In the genomic region with DNA sequence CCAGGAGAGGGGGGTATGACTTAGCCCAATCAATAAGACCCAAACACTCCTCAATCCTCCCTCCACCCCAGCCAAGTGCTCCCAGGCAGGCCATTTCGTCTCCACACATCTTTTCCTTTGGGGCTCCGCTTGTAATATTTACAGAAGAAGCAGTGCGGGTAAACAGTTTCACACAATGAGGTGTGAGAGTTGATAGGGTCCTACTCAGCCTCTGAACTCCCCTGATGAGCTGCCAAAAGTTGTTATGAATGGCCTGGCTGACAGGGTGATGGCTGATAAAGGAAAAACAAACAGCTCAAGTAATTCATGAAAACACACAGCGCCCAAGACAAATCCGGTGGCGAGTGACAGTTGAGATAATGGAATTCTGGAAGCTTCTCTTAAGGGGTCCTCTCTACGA, we compare ENCODE assay signal across 28 mouse cellular contexts. TPM values are rescaled to one million over a fixed set of nuclear protein-coding genes. Genes with fewer than 3 reads are reported as not detected.
DNase-seq lines count a peak whose midpoint lies in the region; ATAC-seq and TF ChIP-seq lines count a peak whose summit lies in the region.
"Had no signal": no experiment of that assay in that cellular context is flagged by ENCODE, and none has a peak within 500 bp of the region (broad histone marks: within the 10 kb centered on the region; RNA-seq: fewer than 3 reads in every experiment).

No protein-coding gene starts in this region.

- H3K4me2 ChIP-seq in heart, embryonic 12.5 days = peak overlapping the region; percentile 30; the same call in 1 of the 2 replicates
- H3K4me2 ChIP-seq in hindbrain, postnatal 0 days (ENCODE audit: low read depth, low read length) = no peak overlapping the region
- H3K4me2 ChIP-seq in hindbrain, embryonic 12.5 days (replicated peaks) = no peak overlapping the region
- no peak overlapping the region for H3K4me2 ChIP-seq in midbrain, embryonic 14.5 days (ENCODE audit: low read length)
- H3K4me2 ChIP-seq: embryonic facial prominence, embryonic 15.5 days; hindbrain, embryonic 13.5 days; limb, embryonic 13.5 days; liver, embryonic 12.5 days had no signal

- H3K27ac ChIP-seq in heart, embryonic 12.5 days (ENCODE audit: poor library complexity, severe bottlenecking) = no peak overlapping the region
- no peak overlapping the region for H3K27ac ChIP-seq in hindbrain, postnatal 0 days
- no peak overlapping the region for H3K27ac ChIP-seq in hindbrain, embryonic 12.5 days
- H3K27ac ChIP-seq in midbrain, embryonic 14.5 days (replicated peaks; ENCODE audit: low read depth, low read length) = no peak overlapping the region
- H3K27ac ChIP-seq in midbrain, embryonic 10.5 days (replicated peaks) = no peak overlapping the region
- H3K27ac ChIP-seq: embryonic facial prominence, embryonic 15.5 days; hindbrain, embryonic 13.5 days; kidney, postnatal 0 days; limb, embryonic 13.5 days; liver, embryonic 12.5 days; macrophage had no signal

- no peak for DNase-seq in heart, adult 18-20 months
- peak; percentile 5 for DNase-seq in hindbrain, postnatal 0 days (ENCODE audit: low spot score)
- peak; percentile 27 for DNase-seq in midbrain, embryonic 14.5 days
- DNase-seq in midbrain, embryonic 10.5 days (ENCODE audit: low spot score) = no peak
- peak; percentile 31 to 42 for DNase-seq in lung, postnatal 4 days
- DNase-seq in adrenal gland, postnatal 14 days = no peak
- DNase-seq: adrenal gland, adult 2 months; cerebellum, adult 18-20 months; cerebellum, postnatal 14 days; gastrocnemius, postnatal 10 days; kidney, adult 2 months; layer of hippocampus, adult 9-11 months; right cerebral cortex, postnatal 25 days; spleen, adult 18-20 months; thymus, postnatal 25 days had no signal

- 0 out of 2 replicates have a peak, but pooled peaks have one; percentile 9 for ATAC-seq in heart, embryonic 12.5 days (ENCODE audit: insufficient number of reproducible peaks, low FRiP score)
- no peak for ATAC-seq in hindbrain, postnatal 0 days
- no peak for ATAC-seq in hindbrain, embryonic 12.5 days (ENCODE audit: low FRiP score)
- ATAC-seq in midbrain, embryonic 14.5 days (ENCODE audit: low FRiP score, low TSS enrichment) = no peak
- ATAC-seq: forebrain, embryonic 16.5 days; inflammation-experienced regulatory T-cells, adult 6 months; liver, embryonic 12.5 days had no signal

- peaks cover 12% of the 10 kb centered on the region for H3K4me1 ChIP-seq in heart, embryonic 12.5 days (replicated peaks)
- no peaks in the 10 kb centered on the region for H3K4me1 ChIP-seq in hindbrain, postnatal 0 days (ENCODE audit: insufficient read depth, low read length)
- H3K4me1 ChIP-seq in hindbrain, embryonic 12.5 days = no peaks in the 10 kb centered on the region
- H3K4me1 ChIP-seq in midbrain, embryonic 14.5 days (ENCODE audit: control insufficient read depth, insufficient read depth, low read length) = no peaks in the 10 kb centered on the region
- H3K4me1 ChIP-seq in midbrain, embryonic 10.5 days = peaks cover 10% of the 10 kb centered on the region
- H3K4me1 ChIP-seq: embryonic facial prominence, embryonic 15.5 days; limb, embryonic 13.5 days; liver, embryonic 12.5 days had no signal

- H3K9me3 ChIP-seq in heart, embryonic 12.5 days (replicated peaks) = no peaks in the 10 kb centered on the region
- H3K9me3 ChIP-seq in hindbrain, postnatal 0 days (ENCODE audit: low read length) = no peaks in the 10 kb centered on the region
- no peaks in the 10 kb centered on the region for H3K9me3 ChIP-seq in hindbrain, embryonic 12.5 days (replicated peaks)
- no peaks in the 10 kb centered on the region for H3K9me3 ChIP-seq in midbrain, embryonic 14.5 days (ENCODE audit: control insufficient read depth, low read length)
- H3K9me3 ChIP-seq in midbrain, embryonic 10.5 days (replicated peaks) = no peaks in the 10 kb centered on the region
- H3K9me3 ChIP-seq: embryonic facial prominence, embryonic 15.5 days; hindbrain, embryonic 13.5 days; limb, embryonic 13.5 days; liver, embryonic 12.5 days had no signal

- peaks cover 59% of the 10 kb centered on the region for H3K27me3 ChIP-seq in heart, embryonic 12.5 days (replicated peaks)
- H3K27me3 ChIP-seq in hindbrain, postnatal 0 days (ENCODE audit: insufficient read depth, low read length) = no peaks in the 10 kb centered on the region
- no peaks in the 10 kb centered on the region for H3K27me3 ChIP-seq in hindbrain, embryonic 12.5 days
- H3K27me3 ChIP-seq in midbrain, embryonic 14.5 days (ENCODE audit: control insufficient read depth, insufficient read depth, low read length) = no peaks in the 10 kb centered on the region
- no peaks in the 10 kb centered on the region for H3K27me3 ChIP-seq in midbrain, embryonic 10.5 days (ENCODE audit: low read depth, poor library complexity, severe bottlenecking)
- H3K27me3 ChIP-seq: embryonic facial prominence, embryonic 15.5 days had no signal

- TF ChIP-seq CTCF in hindbrain, postnatal 0 days (IDR thresholded peaks at IDR 0.05; ENCODE audit: low read depth) = no peak

- WGBS in heart, embryonic 12.5 days = 4% methylated on average over 7 of the region's 7 CpGs
- 36% methylated on average over 7 of the region's 7 CpGs for WGBS in hindbrain, postnatal 0 days
- 44% methylated on average over 7 of the region's 7 CpGs for WGBS in hindbrain, embryonic 12.5 days
- 54% methylated on average over 7 of the region's 7 CpGs for WGBS in midbrain, embryonic 14.5 days
- WGBS in midbrain, embryonic 10.5 days = 58% methylated on average over 7 of the region's 7 CpGs

- no peaks in the 10 kb centered on the region for H3K36me3 ChIP-seq in heart, embryonic 12.5 days
- no peaks in the 10 kb centered on the region for H3K36me3 ChIP-seq in hindbrain, postnatal 0 days (ENCODE audit: insufficient read depth, low read length)
- H3K36me3 ChIP-seq in hindbrain, embryonic 12.5 days = no peaks in the 10 kb centered on the region
- no peaks in the 10 kb centered on the region for H3K36me3 ChIP-seq in midbrain, embryonic 14.5 days (ENCODE audit: control insufficient read depth, insufficient read depth, low read length)
- H3K36me3 ChIP-seq in midbrain, embryonic 10.5 days = no peaks in the 10 kb centered on the region
- H3K36me3 ChIP-seq: embryonic facial prominence, embryonic 15.5 days; hindbrain, embryonic 13.5 days; limb, embryonic 13.5 days; liver, embryonic 12.5 days had no signal

- H3K9ac ChIP-seq in heart, embryonic 12.5 days = no peak overlapping the region
- H3K9ac ChIP-seq in hindbrain, postnatal 0 days (replicated peaks; ENCODE audit: low read length) = no peak overlapping the region
- no peak overlapping the region for H3K9ac ChIP-seq in hindbrain, embryonic 12.5 days
- H3K9ac ChIP-seq in midbrain, embryonic 14.5 days (replicated peaks; ENCODE audit: low read length) = no peak overlapping the region
- H3K9ac ChIP-seq: embryonic facial prominence, embryonic 15.5 days; hindbrain, embryonic 13.5 days; limb, embryonic 13.5 days; liver, embryonic 12.5 days had no signal

- H3K4me3 ChIP-seq in heart, embryonic 12.5 days = no peak overlapping the region
- H3K4me3 ChIP-seq in hindbrain, postnatal 0 days (ENCODE audit: low read length) = no peak overlapping the region
- H3K4me3 ChIP-seq in hindbrain, embryonic 12.5 days = no peak overlapping the region
- no peak overlapping the region for H3K4me3 ChIP-seq in midbrain, embryonic 14.5 days (replicated peaks; ENCODE audit: low read depth, low read length)
- H3K4me3 ChIP-seq in midbrain, embryonic 10.5 days = no peak overlapping the region
- H3K4me3 ChIP-seq: embryonic facial prominence, embryonic 15.5 days; hindbrain, embryonic 13.5 days; limb, embryonic 13.5 days; liver, embryonic 12.5 days had no signal

RNA-seq across cellular contexts. Expression of a gene that starts 45.2 kb away (rescaled TPM):
- polyA plus RNA-seq in heart, embryonic 12.5 days (2016; fragmentation: Nextera tagmentation; extraction: Ambion mirVana) = 14.3 and 16.4 TPM in 2 replicates
- total RNA-seq in heart, adult 18-20 months (2021) = 1 to 10 TPM; 6.0 to 6.5 TPM
- 18.3 and 22.1 TPM in 2 replicates for total RNA-seq in hindbrain, postnatal 0 days (2014; rRNA removed)
- polyA plus RNA-seq in hindbrain, postnatal 0 days (2015; fragmentation: Nextera tagmentation; extraction: Ambion mirVana) = 11.6 and 13.9 TPM in 2 replicates
- 41.5 and 43.3 TPM in 2 replicates for polyA plus RNA-seq in hindbrain, embryonic 12.5 days (2016; fragmentation: Nextera tagmentation; extraction: Ambion mirVana)
- 30.7 and 32.2 TPM in 2 replicates for polyA plus RNA-seq in midbrain, embryonic 14.5 days (2014; fragmentation: Nextera tagmentation; extraction: Ambion mirVana)
- 28.7 and 31.9 TPM in 2 replicates for polyA plus RNA-seq in midbrain, embryonic 10.5 days (2016; fragmentation: Nextera tagmentation; extraction: Ambion mirVana)
- total RNA-seq in adrenal gland, postnatal 14 days (2021) = 1.5 and 1.7 TPM in 2 replicates
- total RNA-seq: granulocyte monocyte progenitor cell, adult 5-6 weeks; left cerebral cortex, postnatal 25 days; monocyte, adult 5-6 weeks had no signal
- polyA plus RNA-seq: inflammation-experienced regulatory T-cells, adult 6 months; macrophage had no signal

Comparison
In these comparisons a context has a peak if more than half of its experiments do, and no peak if none do; other contexts are left out.
1. DNase-seq: peak in hindbrain, postnatal 0 days (single experiment), midbrain, embryonic 14.5 days (single experiment) and lung, postnatal 4 days (2 of 2); none in heart, adult 18-20 months (0 of 2), midbrain, embryonic 10.5 days (single experiment) and adrenal gland, postnatal 14 days (single experiment).